ENCODE assay signal across 10 mouse cellular contexts in the genomic region with DNA sequence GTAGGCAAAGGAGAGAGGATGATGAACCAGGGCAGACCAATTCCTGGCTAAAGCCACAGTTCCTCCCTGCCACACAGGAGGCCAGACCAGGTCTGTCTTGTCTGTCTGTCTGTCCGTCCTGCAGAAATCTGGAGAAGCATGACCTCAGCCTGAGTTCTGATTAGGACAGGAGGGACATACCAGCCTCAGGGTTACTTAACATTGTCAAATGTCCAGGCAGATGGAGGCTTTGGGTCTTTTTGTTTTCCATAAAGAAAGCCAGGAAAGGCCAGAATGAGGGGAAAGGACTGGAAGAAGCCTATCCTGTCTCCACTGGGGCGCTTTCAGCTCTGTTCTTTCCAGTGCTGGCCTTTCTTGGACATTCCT. TPM values are rescaled to one million over a fixed set of nuclear protein-coding genes. Genes with fewer than 3 reads are reported as not detected.
DNase-seq lines count a peak whose midpoint lies in the region; ATAC-seq lines count a peak whose summit lies in the region.
"Had no signal": no experiment of that assay in that cellular context is flagged by ENCODE, and none has a peak within 500 bp of the region (broad histone marks: within the 10 kb centered on the region; RNA-seq: fewer than 3 reads in every experiment).

No protein-coding gene starts in this region.

- no peaks in the 10 kb centered on the region for H3K9me3 ChIP-seq in heart, embryonic 16.5 days (replicated peaks; ENCODE audit: control insufficient read depth, low read length)
- no peaks in the 10 kb centered on the region for H3K9me3 ChIP-seq in embryonic facial prominence, embryonic 13.5 days
- H3K9me3 ChIP-seq in intestine, embryonic 14.5 days (ENCODE audit: control insufficient read depth, low read length), result no peaks in the 10 kb centered on the region
- no peaks in the 10 kb centered on the region for H3K9me3 ChIP-seq in midbrain, embryonic 15.5 days

- peak overlapping the region; percentile 83; the same call in 1 of the 2 replicates for H3K9ac ChIP-seq in heart, embryonic 16.5 days (ENCODE audit: low read length)
- peak overlapping the region; percentile 70; the same call in 1 of the 2 replicates for H3K9ac ChIP-seq in embryonic facial prominence, embryonic 13.5 days
- 0 out of 2 replicates have a peak overlapping the region, but pooled peaks have one; percentile 7 for H3K9ac ChIP-seq in intestine, embryonic 14.5 days (ENCODE audit: low read length)
- peak overlapping the region; percentile 77 for H3K9ac ChIP-seq in midbrain, embryonic 15.5 days

- peak overlapping the region; percentile 99 for H3K4me2 ChIP-seq in heart, embryonic 16.5 days (ENCODE audit: low read depth, low read length)
- peak overlapping the region; percentile 99 for H3K4me2 ChIP-seq in embryonic facial prominence, embryonic 13.5 days
- H3K4me2 ChIP-seq in intestine, embryonic 14.5 days (ENCODE audit: low read length), result peak overlapping the region; percentile 83
- H3K4me2 ChIP-seq in midbrain, embryonic 15.5 days, result peak overlapping the region; percentile 83

- intact Hi-C loops in heart, postnatal 36 days (cut with DNase I), result no loop called here

- no peak for ATAC-seq in heart, embryonic 16.5 days (replicated peaks; ENCODE audit: extremely low read depth, insufficient read depth, low FRiP score)
- no peak for ATAC-seq in embryonic facial prominence, embryonic 13.5 days (ENCODE audit: insufficient number of reproducible peaks, insufficient read depth, low FRiP score, low TSS enrichment, low read depth)
- no peak for ATAC-seq in intestine, embryonic 14.5 days (replicated peaks; ENCODE audit: low FRiP score, low TSS enrichment, low read depth)
- ATAC-seq in midbrain, embryonic 15.5 days (replicated peaks), result no peak
- ATAC-seq in frontal cortex, adult (ENCODE audit: low TSS enrichment), result no peak

- no peak for DNase-seq in heart, postnatal 36 days
- no peak for DNase-seq in intestine, embryonic 14.5 days (ENCODE audit: low spot score)
- no peak for DNase-seq in thymus, postnatal 25 days
- DNase-seq in layer of hippocampus, adult 18-20 months (ENCODE audit: low spot score in 2 of 2), result no peak

- peak overlapping the region; percentile 79 for H3K4me3 ChIP-seq in heart, embryonic 16.5 days (ENCODE audit: low read length)
- H3K4me3 ChIP-seq in embryonic facial prominence, embryonic 13.5 days, result peak overlapping the region; percentile 65
- peak overlapping the region; percentile 51 for H3K4me3 ChIP-seq in intestine, embryonic 14.5 days (ENCODE audit: low read depth, low read length)
- H3K4me3 ChIP-seq in midbrain, embryonic 15.5 days, result peak overlapping the region; percentile 84

- peaks cover 6% of the 10 kb centered on the region; the same call in 1 of the 2 replicates for H3K36me3 ChIP-seq in heart, embryonic 16.5 days (ENCODE audit: control insufficient read depth, insufficient read depth)
- H3K36me3 ChIP-seq in embryonic facial prominence, embryonic 13.5 days, result peaks cover 18% of the 10 kb centered on the region
- H3K36me3 ChIP-seq in intestine, embryonic 14.5 days (ENCODE audit: control insufficient read depth, insufficient read depth, low read length), result 0 out of 2 replicates have a peak, but pooled peaks cover 32% of the 10 kb centered on the region
- peaks cover 4% of the 10 kb centered on the region; the same call in 1 of the 2 replicates for H3K36me3 ChIP-seq in midbrain, embryonic 15.5 days (replicated peaks)

- peaks cover 22% of the 10 kb centered on the region for H3K4me1 ChIP-seq in heart, embryonic 16.5 days (ENCODE audit: control insufficient read depth, insufficient read depth, low read length)
- peaks cover 33% of the 10 kb centered on the region for H3K4me1 ChIP-seq in embryonic facial prominence, embryonic 13.5 days
- peaks cover 18% of the 10 kb centered on the region; the same call in 1 of the 2 replicates for H3K4me1 ChIP-seq in intestine, embryonic 14.5 days (replicated peaks; ENCODE audit: control insufficient read depth, insufficient read depth, low read length)
- H3K4me1 ChIP-seq in midbrain, embryonic 15.5 days, result peaks cover 36% of the 10 kb centered on the region

- no peak overlapping the region for H3K27ac ChIP-seq in heart, embryonic 16.5 days (ENCODE audit: low read length)
- H3K27ac ChIP-seq in embryonic facial prominence, embryonic 13.5 days, result no peak overlapping the region
- H3K27ac ChIP-seq in intestine, embryonic 14.5 days (ENCODE audit: low read depth), result no peak overlapping the region
- peak overlapping the region; percentile 84 for H3K27ac ChIP-seq in midbrain, embryonic 15.5 days

- H3K27me3 ChIP-seq in heart, embryonic 16.5 days (ENCODE audit: control insufficient read depth, insufficient read depth, low read length), result peaks cover 34% of the 10 kb centered on the region
- peaks cover 64% of the 10 kb centered on the region for H3K27me3 ChIP-seq in embryonic facial prominence, embryonic 13.5 days
- peaks cover 40% of the 10 kb centered on the region for H3K27me3 ChIP-seq in intestine, embryonic 14.5 days (replicated peaks; ENCODE audit: control insufficient read depth, insufficient read depth, low read length)
- H3K27me3 ChIP-seq in midbrain, embryonic 15.5 days (replicated peaks), result peaks cover 33% of the 10 kb centered on the region

- 56% methylated on average over 2 of the region's 2 CpGs for WGBS in heart, embryonic 16.5 days
- 23% methylated on average over 2 of the region's 2 CpGs for WGBS in embryonic facial prominence, embryonic 13.5 days
- WGBS in intestine, embryonic 14.5 days, result 35% methylated on average over 2 of the region's 2 CpGs
- 36% methylated on average over 2 of the region's 2 CpGs for WGBS in midbrain, embryonic 15.5 days

RNA-seq across cellular contexts. Expression of a gene that starts 1.8 kb away (rescaled TPM):
- 16.8 and 19.8 TPM in 2 replicates for polyA plus RNA-seq in heart, embryonic 16.5 days (2015; fragmentation: Nextera tagmentation; extraction: Ambion mirVana)
- total RNA-seq in heart, postnatal 36 days (2021), result 10 to 100 TPM; 20.0 to 28.5 TPM
- 12.4 and 12.5 TPM in 2 replicates for polyA plus RNA-seq in embryonic facial prominence, embryonic 13.5 days (2015; fragmentation: Nextera tagmentation; extraction: Ambion mirVana)
- 18.4 and 18.6 TPM in 2 replicates for polyA plus RNA-seq in intestine, embryonic 14.5 days (2014; fragmentation: Nextera tagmentation; extraction: Ambion mirVana)
- polyA plus RNA-seq in midbrain, embryonic 15.5 days (2015; fragmentation: Nextera tagmentation; extraction: Ambion mirVana), result 70.9 and 72.6 TPM in 2 replicates
- 10 to 100 TPM; 52.0 to 53.6 TPM for total RNA-seq in layer of hippocampus, adult 18-20 months (2021)

RNA-seq across cellular contexts. Expression of a gene that starts 6.8 kb away (rescaled TPM):
- polyA plus RNA-seq in heart, embryonic 16.5 days (2015; fragmentation: Nextera tagmentation; extraction: Ambion mirVana), result 1.8 and 3.7 TPM in 2 replicates
- total RNA-seq in heart, postnatal 36 days (2021), result not detected
- 31.7 and 42.3 TPM in 2 replicates for polyA plus RNA-seq in embryonic facial prominence, embryonic 13.5 days (2015; fragmentation: Nextera tagmentation; extraction: Ambion mirVana)
- polyA plus RNA-seq in intestine, embryonic 14.5 days (2014; fragmentation: Nextera tagmentation; extraction: Ambion mirVana), result 0.16 and 0.19 TPM in 2 replicates
- polyA plus RNA-seq in midbrain, embryonic 15.5 days (2015; fragmentation: Nextera tagmentation; extraction: Ambion mirVana), result 1.4 and 1.5 TPM in 2 replicates
- total RNA-seq in layer of hippocampus, adult 18-20 months (2021), result under 1 TPM; 0.30 to 0.52 TPM
- total RNA-seq: adrenal gland, postnatal 36 days; gastrocnemius, adult 18-20 months had no signal

RNA-seq across cellular contexts. Expression of a gene that starts 12.7 kb away (rescaled TPM):
- 29.7 and 33.3 TPM in 2 replicates for polyA plus RNA-seq in heart, embryonic 16.5 days (2015; fragmentation: Nextera tagmentation; extraction: Ambion mirVana)
- total RNA-seq in heart, postnatal 36 days (2021), result 1 to 10 TPM; 1.2 to 1.6 TPM
- 49.3 and 56.2 TPM in 2 replicates for polyA plus RNA-seq in embryonic facial prominence, embryonic 13.5 days (2015; fragmentation: Nextera tagmentation; extraction: Ambion mirVana)
- 53.6 and 57.9 TPM in 2 replicates for polyA plus RNA-seq in intestine, embryonic 14.5 days (2014; fragmentation: Nextera tagmentation; extraction: Ambion mirVana)
- 22.6 and 23.1 TPM in 2 replicates for polyA plus RNA-seq in midbrain, embryonic 15.5 days (2015; fragmentation: Nextera tagmentation; extraction: Ambion mirVana)
- 1 to 10 TPM; 3.4 to 3.8 TPM for total RNA-seq in layer of hippocampus, adult 18-20 months (2021)

RNA-seq across cellular contexts. Expression of a gene that starts 16.2 kb away (rescaled TPM):
- polyA plus RNA-seq in heart, embryonic 16.5 days (2015; fragmentation: Nextera tagmentation; extraction: Ambion mirVana), result not detected in 2 replicates
- total RNA-seq in heart, postnatal 36 days (2021), result not detected
- polyA plus RNA-seq in embryonic facial prominence, embryonic 13.5 days (2015; fragmentation: Nextera tagmentation; extraction: Ambion mirVana), result 0.25 and 0.32 TPM in 2 replicates
- 0.04 TPM in 1 of 2 replicates, not detected in the other for polyA plus RNA-seq in intestine, embryonic 14.5 days (2014; fragmentation: Nextera tagmentation; extraction: Ambion mirVana)
- 0.06 and 0.11 TPM in 2 replicates for polyA plus RNA-seq in midbrain, embryonic 15.5 days (2015; fragmentation: Nextera tagmentation; extraction: Ambion mirVana)
- total RNA-seq in layer of hippocampus, adult 18-20 months (2021), result under 1 TPM in 1 of 2 experiments, not detected in 1; 0.33 TPM
- total RNA-seq: gastrocnemius, adult 18-20 months had no signal

RNA-seq across cellular contexts. Expression of a gene that starts 32.6 kb away (rescaled TPM):
- 42.2 and 46.9 TPM in 2 replicates for polyA plus RNA-seq in heart, embryonic 16.5 days (2015; fragmentation: Nextera tagmentation; extraction: Ambion mirVana)
- total RNA-seq in heart, postnatal 36 days (2021), result 10 to 100 TPM; 31.8 to 33.3 TPM
- polyA plus RNA-seq in embryonic facial prominence, embryonic 13.5 days (2015; fragmentation: Nextera tagmentation; extraction: Ambion mirVana), result 90.2 and 95.6 TPM in 2 replicates
- polyA plus RNA-seq in intestine, embryonic 14.5 days (2014; fragmentation: Nextera tagmentation; extraction: Ambion mirVana), result 58.6 and 69.4 TPM in 2 replicates
- 242 and 257 TPM in 2 replicates for polyA plus RNA-seq in midbrain, embryonic 15.5 days (2015; fragmentation: Nextera tagmentation; extraction: Ambion mirVana)
- 100 to 1,000 TPM; 390 to 405 TPM for total RNA-seq in layer of hippocampus, adult 18-20 months (2021)

Comparison
In these comparisons a context has a peak if more than half of its experiments do, and no peak if none do; other contexts are left out.
1. H3K9ac ChIP-seq: peak in every context shown above with its lines; median percentile 83 in heart, embryonic 16.5 days; 77 in midbrain, embryonic 15.5 days; 70 in embryonic facial prominence, embryonic 13.5 days; 7 in intestine, embryonic 14.5 days.